Mouse (Mus musculus) CD4-positive, CD25-positive, alpha-beta regulatory T cell, adult 4 months (primary cell): ENCODE measurements around the gene Gm21852. TPM values are rescaled to one million over a fixed set of nuclear protein-coding genes. Genes with fewer than 3 reads are reported as not detected.
"Not testable (repeated sequence)": the region's sequence is repeated elsewhere in the genome, so short reads cannot be mapped to it uniquely, and the experiment has no call there.

Source experiments
- ATAC-seq: one replicate; pipeline ENCODE4 v1.8.0; 2017
- polyA plus RNA-seq, 2 experiments: library from polyadenylated mRNA; unstranded; fragments of 100-300 nt; shearing (Covaris generic); gene quantifications; one replicate each; pipeline ENCODE4 v1.2.1; 2017

Gene Gm21852
- polyA plus RNA-seq = not detected

GRCm38 (mm10) chrY:40651896-40652295 lies at the start of gene Gm21852:
Gene Gm21852, minus strand, starts transcription at chrY:40651996.
- not testable (repeated sequence) for ATAC-seq

Other genes with a start within 250 kb of the Gm21852 start
- gene Gm21797, start 123.8 kb upstream of the Gm21852 start, polyA plus RNA-seq = not detected
- gene Gm20795, start 152.9 kb upstream of the Gm21852 start, polyA plus RNA-seq = not detected